Mouse (Mus musculus) brain, embryonic 14.5 days (tissue): ENCODE measurements around the gene Tor1a.

Experiments used
- CTCF ChIP-seq: fragments of 200-500 bp; IDR thresholded peaks from 2 replicates; pipeline ENCODE4 v1.5.1; 2012; ENCODE audit warnings: inconsistent platforms, mild to moderate bottlenecking, moderate library complexity, borderline replicate concordance; ENCODE audit not compliant: insufficient read depth, insufficient read length; ENCODE audit errors: extremely low read depth
- POLR2A ChIP-seq: fragments of 200-500 bp; IDR thresholded peaks from 2 replicates; pipeline ENCODE4 v1.6.1; 2012; ENCODE audit warnings: mild to moderate bottlenecking, inconsistent platforms, borderline replicate concordance; ENCODE audit not compliant: poor library complexity, insufficient read depth, insufficient read length, severe bottlenecking; ENCODE audit errors: extremely low read depth

DNA sequence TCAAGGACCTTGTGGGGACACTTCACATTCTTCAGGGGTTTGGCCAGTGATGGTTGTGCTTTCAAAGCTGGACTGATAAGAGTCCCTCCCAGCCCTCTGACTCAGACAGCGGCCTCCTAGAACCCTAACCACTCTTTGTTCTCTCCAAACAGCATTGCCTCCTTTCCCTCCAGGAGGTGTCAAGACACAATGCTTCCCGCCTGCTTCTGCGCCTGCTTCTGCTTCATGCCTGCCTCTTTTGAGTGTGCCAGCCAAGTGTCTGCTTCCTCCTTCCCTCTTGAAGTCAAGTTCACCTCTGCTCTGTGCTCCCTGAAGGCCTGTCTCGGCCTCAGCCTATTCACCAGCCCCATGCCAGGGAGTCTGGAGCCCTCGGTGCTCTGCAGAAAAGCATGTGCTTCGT is 49.6 kb downstream of the Tor1a start:
- TF ChIP-seq CTCF (no peak), POLR2A (no peak)
